Mouse (Mus musculus) lung, embryonic 15.5 days (tissue): ENCODE measurements around the gene Hus1b. TPM values are rescaled to one million over a fixed set of nuclear protein-coding genes. Genes with fewer than 3 reads are reported as not detected.

ENCODE experiments used
- ATAC-seq: fragments of 200-750 bp; cut with Nextera tagmentation; 2 replicates; pipeline ENCODE4 v1.8.0; 2017; ENCODE audit warnings: moderate number of reproducible peaks, borderline replicate concordance; ENCODE audit not compliant: low FRiP score, low TSS enrichment; ENCODE audit errors: extremely low read depth
- H3K27ac ChIP-seq: fragments of 300-500 bp; sonication (generic); 2 replicates; pipeline ENCODE4 v1.5.1; 2015; ENCODE audit warnings: moderate library complexity, mild to moderate bottlenecking, inconsistent platforms
- H3K27me3 ChIP-seq: fragments of 300-500 bp; sonication (generic); 2 replicates; pipeline ENCODE4 v1.6.1; 2015; ENCODE audit warnings: inconsistent platforms
- H3K36me3 ChIP-seq: fragments of 300-500 bp; sonication (generic); 2 replicates; pipeline ENCODE4 v1.6.1; 2015; ENCODE audit warnings: inconsistent platforms
- H3K4me1 ChIP-seq: fragments of 300-500 bp; sonication (generic); 2 replicates; pipeline ENCODE4 v1.6.1; 2015; ENCODE audit warnings: inconsistent platforms
- H3K4me2 ChIP-seq: fragments of 300-500 bp; sonication (generic); 2 replicates; pipeline ENCODE4 v1.6.1; 2015; ENCODE audit warnings: inconsistent platforms, mild to moderate bottlenecking, moderate library complexity
- H3K4me3 ChIP-seq: fragments of 300-500 bp; sonication (generic); 2 replicates; pipeline ENCODE4 v1.5.1; 2015; ENCODE audit warnings: mild to moderate bottlenecking, inconsistent platforms
- H3K9ac ChIP-seq: fragments of 300-500 bp; sonication (generic); 2 replicates; pipeline ENCODE4 v1.6.1; 2015; ENCODE audit warnings: inconsistent platforms
- H3K9me3 ChIP-seq: fragments of 300-500 bp; sonication (generic); 2 replicates; pipeline ENCODE4 v1.6.1; 2016; ENCODE audit warnings: inconsistent platforms
- WGBS: fragments of 180-500 bp; shearing (Covaris S2); methylation state at CpG from one replicate; pipeline ENCODE4 v1.1.7; 2015; 5-methylcytosine and 5-hydroxymethylcytosine counted together
- polyA plus RNA-seq: library from polyadenylated mRNA; unstranded; fragments of >200 nt; fragmentation: Nextera tagmentation; extraction: Ambion mirVana; gene quantifications from 2 replicates; pipeline ENCODE4 v1.2.1, GENCODE M21; 2015

Hus1b gene
- polyA plus RNA-seq, 1 experiment from 2014 or later, result not detected

GRCm38 (mm10) chr13:30947129-30947528, 430 bp downstream of the Hus1b start:
- no peak overlapping the region for H3K4me3 ChIP-seq
- H3K4me2 ChIP-seq, result no peak overlapping the region
- no peak for ATAC-seq
- no peak overlapping the region for H3K27ac ChIP-seq
- no peaks in the 10 kb centered on the region for H3K9me3 ChIP-seq
- peaks cover 15% of the 10 kb centered on the region for H3K4me1 ChIP-seq
- peaks cover 4% of the 10 kb centered on the region; the same call in 1 of the 2 replicates for H3K36me3 ChIP-seq
- 81% methylated on average over 15 of the region's 15 CpGs for WGBS
- no peaks in the 10 kb centered on the region for H3K27me3 ChIP-seq
- H3K9ac ChIP-seq, result no peak overlapping the region

- ATAC-seq, result no peak
- Histone ChIP-seq H3K4me3 (no peak overlapping the region), H3K27ac (no peak overlapping the region)
Observed at GRCm38 (mm10) chr13:30945788-30946187, 1.8 kb downstream of the Hus1b start.

GRCm38 (mm10) chr13:30932972-30933371, 14.6 kb downstream of the Hus1b start:
- Histone ChIP-seq H3K9me3 (no peaks in the 10 kb centered on the region), H3K36me3 (peaks cover 8% of the 10 kb centered on the region), H3K27me3 (no peaks in the 10 kb centered on the region), H3K4me2 (no peak overlapping the region), H3K9ac (no peak overlapping the region), H3K4me1 (no peaks in the 10 kb centered on the region), H3K27ac (no peak overlapping the region), H3K4me3 (no peak overlapping the region)
- no peak for ATAC-seq
- WGBS, result 78% methylated on average over 6 of the region's 6 CpGs

More at GRCm38 (mm10) chr13:30945788-30946187, 1.8 kb downstream of the Hus1b start:
- Histone ChIP-seq H3K36me3 (peaks cover 4% of the 10 kb centered on the region; the same call in 1 of the 2 replicates), H3K27me3 (no peaks in the 10 kb centered on the region), H3K4me2 (no peak overlapping the region), H3K4me1 (peaks cover 15% of the 10 kb centered on the region), H3K9me3 (no peaks in the 10 kb centered on the region), H3K9ac (no peak overlapping the region)

- H3K4me1 ChIP-seq, result no peaks in the 10 kb centered on the region
- H3K27me3 ChIP-seq, result no peaks in the 10 kb centered on the region
- no peak overlapping the region for H3K4me2 ChIP-seq
- H3K9me3 ChIP-seq, result no peaks in the 10 kb centered on the region
- 77% methylated on average over 4 of the region's 4 CpGs for WGBS
- no peak overlapping the region for H3K9ac ChIP-seq
- no peak for ATAC-seq
- H3K4me3 ChIP-seq, result no peak overlapping the region
- H3K36me3 ChIP-seq, result peaks cover 13% of the 10 kb centered on the region
- no peak overlapping the region for H3K27ac ChIP-seq
Observed at GRCm38 (mm10) chr13:30931613-30932012, 15.9 kb downstream of the Hus1b start.

GRCm38 (mm10) chr13:30929119-30929518, 18.4 kb downstream of the Hus1b start:
- no peaks in the 10 kb centered on the region for H3K9me3 ChIP-seq
- no peak for ATAC-seq
- H3K4me3 ChIP-seq, result no peak overlapping the region
- 69% methylated on average over 2 of the region's 2 CpGs for WGBS
- no peaks in the 10 kb centered on the region for H3K4me1 ChIP-seq
- H3K4me2 ChIP-seq, result no peak overlapping the region
- no peak overlapping the region for H3K9ac ChIP-seq
- no peaks in the 10 kb centered on the region for H3K27me3 ChIP-seq
- peaks cover 9% of the 10 kb centered on the region; the same call in 1 of the 2 replicates for H3K36me3 ChIP-seq
- H3K27ac ChIP-seq, result no peak overlapping the region

GRCm38 (mm10) chr13:30924269-30924668, 23.3 kb downstream of the Hus1b start:
- WGBS, result 66% methylated on average over 6 of the region's 6 CpGs

GRCm38 (mm10) chr13:30921914-30922313, 25.6 kb downstream of the Hus1b start:
- no peaks in the 10 kb centered on the region for H3K27me3 ChIP-seq
- H3K4me2 ChIP-seq, result no peak overlapping the region
- H3K27ac ChIP-seq, result no peak overlapping the region
- no peaks in the 10 kb centered on the region for H3K9me3 ChIP-seq
- no peaks in the 10 kb centered on the region for H3K4me1 ChIP-seq
- 82% methylated on average over 4 of the region's 4 CpGs for WGBS
- H3K9ac ChIP-seq, result no peak overlapping the region
- ATAC-seq, result no peak
- no peak overlapping the region for H3K4me3 ChIP-seq
- H3K36me3 ChIP-seq, result peaks cover 7% of the 10 kb centered on the region; the same call in 1 of the 2 replicates

More at GRCm38 (mm10) chr13:30924269-30924668, 23.3 kb downstream of the Hus1b start:
- H3K4me2 ChIP-seq, result no peak overlapping the region
- H3K27me3 ChIP-seq, result no peaks in the 10 kb centered on the region
- no peaks in the 10 kb centered on the region for H3K4me1 ChIP-seq
- ATAC-seq, result no peak
- peaks cover 10% of the 10 kb centered on the region; the same call in 1 of the 2 replicates for H3K36me3 ChIP-seq
- no peak overlapping the region for H3K4me3 ChIP-seq
- no peak overlapping the region for H3K27ac ChIP-seq
- no peaks in the 10 kb centered on the region for H3K9me3 ChIP-seq
- H3K9ac ChIP-seq, result no peak overlapping the region

GRCm38 (mm10) chr13:30913757-30914156, 33.8 kb downstream of the Hus1b start:
- Histone ChIP-seq H3K36me3 (peaks cover 4% of the 10 kb centered on the region; the same call in 1 of the 2 replicates), H3K4me1 (peaks cover 8% of the 10 kb centered on the region), H3K9me3 (no peaks in the 10 kb centered on the region), H3K27ac (no peak overlapping the region), H3K9ac (no peak overlapping the region), H3K4me3 (no peak overlapping the region), H3K27me3 (no peaks in the 10 kb centered on the region), H3K4me2 (no peak overlapping the region)
- ATAC-seq, result no peak

GRCm38 (mm10) chr13:30913028-30913427, 34.5 kb downstream of the Hus1b start:
- ATAC-seq, result no peak
- no peaks in the 10 kb centered on the region for H3K27me3 ChIP-seq
- peaks cover 8% of the 10 kb centered on the region for H3K4me1 ChIP-seq
- H3K9ac ChIP-seq, result no peak overlapping the region
- H3K27ac ChIP-seq, result 0 out of 2 replicates have a peak overlapping the region, but pooled peaks have one; percentile 29
- no peak overlapping the region for H3K4me3 ChIP-seq
- peaks cover 4% of the 10 kb centered on the region; the same call in 1 of the 2 replicates for H3K36me3 ChIP-seq
- H3K9me3 ChIP-seq, result no peaks in the 10 kb centered on the region
- no peak overlapping the region for H3K4me2 ChIP-seq
- WGBS, result 17% methylated on average over 4 of the region's 4 CpGs

- no peak for ATAC-seq
- Histone ChIP-seq H3K4me1 (peaks cover 8% of the 10 kb centered on the region), H3K4me3 (no peak overlapping the region), H3K9ac (no peak overlapping the region), H3K36me3 (peaks cover 4% of the 10 kb centered on the region; the same call in 1 of the 2 replicates), H3K27me3 (no peaks in the 10 kb centered on the region), H3K4me2 (no peak overlapping the region), H3K9me3 (no peaks in the 10 kb centered on the region), H3K27ac (no peak overlapping the region)
- WGBS, result 52% methylated on average over 5 of the region's 5 CpGs
Observed at GRCm38 (mm10) chr13:30911931-30912625, 35.5 kb downstream of the Hus1b start.

- Histone ChIP-seq H3K9me3 (no peaks in the 10 kb centered on the region), H3K4me2 (no peak overlapping the region), H3K4me1 (peaks cover 8% of the 10 kb centered on the region), H3K27ac (no peak overlapping the region), H3K36me3 (peaks cover 4% of the 10 kb centered on the region; the same call in 1 of the 2 replicates), H3K9ac (no peak overlapping the region), H3K27me3 (no peaks in the 10 kb centered on the region), H3K4me3 (no peak overlapping the region)
- ATAC-seq, result no peak
- 65% methylated on average over 5 of the region's 5 CpGs for WGBS
Observed at GRCm38 (mm10) chr13:30910889-30911288, 36.7 kb downstream of the Hus1b start.

- no peaks in the 10 kb centered on the region for H3K4me1 ChIP-seq
- no peaks in the 10 kb centered on the region for H3K27me3 ChIP-seq
- no peak overlapping the region for H3K4me3 ChIP-seq
- H3K9me3 ChIP-seq, result no peaks in the 10 kb centered on the region
- H3K4me2 ChIP-seq, result no peak overlapping the region
- no peak overlapping the region for H3K9ac ChIP-seq
- 71% methylated on average over 2 of the region's 2 CpGs for WGBS
- no peak for ATAC-seq
- no peaks in the 10 kb centered on the region for H3K36me3 ChIP-seq
- H3K27ac ChIP-seq, result no peak overlapping the region
Observed at GRCm38 (mm10) chr13:30902286-30902685, 45.3 kb downstream of the Hus1b start.
